Mouse (Mus musculus) skeletal muscle tissue, adult 2 months (tissue): ENCODE results near the gene Steap1.
A peak's percentile ranks its signal among the peaks of the same experiment; 100 is the strongest.

ENCODE experiments used
- DNase-seq: peaks from one replicate; pipeline ENCODE4 v3.0.0-alpha.2; 2012; ENCODE audit warnings: low read depth, low spot score

Gene Steap1

DNA sequence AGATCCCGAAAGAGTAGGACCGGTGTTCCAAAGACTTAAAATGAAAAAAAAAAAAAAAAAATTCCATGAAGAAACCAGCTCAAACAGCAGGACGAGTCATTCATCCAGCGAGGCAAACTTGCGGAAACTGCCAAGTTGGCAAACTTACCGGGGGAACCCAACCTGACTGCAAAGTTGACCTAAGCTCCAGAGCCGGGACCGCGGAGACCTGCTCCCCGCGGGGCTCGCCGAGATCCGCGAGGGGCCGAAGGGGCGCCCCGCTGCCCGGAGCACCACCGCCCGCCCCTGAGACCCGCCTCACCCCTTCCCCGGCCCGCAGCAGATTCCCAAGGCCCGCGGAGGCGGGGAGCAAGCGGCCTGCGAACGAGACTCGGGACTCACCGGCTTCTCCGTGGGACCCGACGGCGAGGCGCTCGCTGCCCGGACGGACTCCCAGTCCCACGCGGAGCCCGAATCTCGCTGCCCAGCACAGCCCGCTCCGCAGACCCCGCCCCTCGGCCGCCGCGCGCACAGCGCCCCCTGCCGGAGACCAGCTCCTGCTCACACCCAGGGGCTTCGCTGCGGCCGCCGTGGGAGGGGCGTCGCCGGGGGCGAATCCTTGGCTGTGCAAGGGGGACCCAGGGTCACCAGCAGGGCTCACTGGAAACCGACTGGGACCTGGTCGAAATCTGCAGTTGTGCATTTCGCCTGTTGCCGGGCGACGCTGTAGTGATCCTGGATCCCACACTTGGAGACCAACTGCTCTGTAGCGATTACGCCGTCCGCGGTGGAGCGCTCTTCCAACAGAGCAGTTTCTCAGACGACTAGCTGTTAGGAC is at the start of gene Steap1:
Gene Steap1, minus strand, starts transcription at position 461 of the 817 bp plus-strand sequence.
- peak; percentile 39 for DNase-seq

DNA sequence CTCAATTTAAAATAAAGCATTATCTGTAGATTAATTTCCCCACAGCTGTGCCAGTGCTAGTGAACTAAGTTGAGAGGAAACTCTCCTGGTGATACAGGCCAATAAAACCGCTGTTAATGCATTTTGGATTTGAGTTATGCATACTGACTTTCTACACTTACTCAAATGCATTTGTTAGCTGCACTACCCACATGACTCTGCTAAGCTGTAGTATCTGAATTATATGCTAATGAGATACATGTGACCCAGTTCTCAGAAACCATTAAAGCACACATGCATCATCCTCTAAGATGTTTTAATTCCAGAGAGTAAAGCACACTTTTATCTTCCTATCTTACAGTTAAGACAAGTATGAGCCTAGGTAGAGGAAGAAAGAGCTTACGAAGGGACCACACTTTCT is 38.0 kb upstream of the Steap1 start:
- no peak for DNase-seq

DNA sequence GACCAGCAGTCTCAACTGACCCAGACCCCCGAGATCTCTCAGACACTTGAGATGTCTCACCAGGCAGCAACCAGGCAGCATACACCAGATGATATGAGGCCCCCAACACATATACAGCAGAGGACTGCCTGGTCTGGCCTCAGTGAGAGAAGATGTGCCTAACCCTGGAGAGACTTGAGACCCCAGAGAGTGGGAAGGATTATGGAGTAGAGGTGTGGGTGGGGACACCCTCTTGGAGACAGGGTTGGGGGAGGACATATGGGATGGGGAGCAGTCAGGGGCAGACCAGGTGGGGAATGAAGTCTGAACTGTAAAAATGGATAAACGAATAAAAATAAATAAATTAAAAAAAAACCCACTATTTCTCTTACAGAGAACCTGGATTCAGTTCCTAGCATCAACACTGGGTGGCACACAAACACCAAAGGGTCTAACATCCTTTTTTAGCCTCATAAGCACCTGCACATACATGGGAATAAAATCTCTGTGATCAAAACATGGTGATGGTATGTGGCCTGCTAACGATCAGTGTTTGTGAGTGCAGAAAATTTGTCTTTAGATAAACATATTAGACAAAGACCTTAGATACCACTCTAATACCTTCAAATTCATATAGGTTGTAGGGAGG is 7.4 kb upstream of the Steap1 start:
- DNase-seq = no peak

DNA sequence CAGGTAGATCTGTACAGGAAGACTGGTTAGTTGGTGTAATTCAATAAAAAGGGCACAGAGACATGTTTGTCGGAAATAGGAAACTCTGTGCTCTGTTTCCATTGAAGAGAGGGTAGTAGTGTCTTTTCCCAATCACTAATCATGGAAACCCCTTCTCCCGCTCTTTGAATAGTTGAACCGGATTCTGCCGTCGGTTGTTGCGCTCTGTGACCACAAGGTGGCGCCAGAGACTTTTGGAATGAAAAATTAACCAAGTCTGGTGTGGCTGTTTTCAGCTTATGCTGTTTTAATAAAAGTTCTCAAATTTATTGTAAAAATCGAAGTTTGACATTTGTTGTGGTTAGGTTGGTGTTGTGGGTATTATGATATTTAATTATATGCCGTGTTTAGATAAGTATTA is 5.9 kb upstream of the Steap1 start:
- DNase-seq = no peak

DNA sequence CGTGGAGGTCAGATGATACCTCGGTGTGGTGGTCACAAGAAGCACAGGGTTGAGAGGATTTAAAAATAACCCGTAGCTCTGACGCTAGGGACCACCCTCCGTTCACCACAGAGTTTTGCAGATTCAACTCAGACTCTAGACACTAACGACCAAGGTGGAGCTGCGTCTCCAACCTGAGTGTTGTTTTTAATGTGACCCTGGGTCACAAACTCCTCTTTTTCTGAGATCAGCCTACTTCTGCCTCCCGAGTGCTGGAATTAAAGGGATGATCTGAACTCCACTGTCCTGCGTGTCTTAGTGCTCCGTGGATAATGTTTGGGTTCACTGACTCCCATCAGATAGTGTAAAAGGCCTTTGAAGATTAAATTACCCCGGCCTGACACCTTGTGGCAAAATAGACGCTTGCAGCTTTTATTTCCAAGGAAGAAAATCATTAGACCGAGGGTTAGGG is 671 bp upstream of the Steap1 start:
- no peak for DNase-seq

DNA sequence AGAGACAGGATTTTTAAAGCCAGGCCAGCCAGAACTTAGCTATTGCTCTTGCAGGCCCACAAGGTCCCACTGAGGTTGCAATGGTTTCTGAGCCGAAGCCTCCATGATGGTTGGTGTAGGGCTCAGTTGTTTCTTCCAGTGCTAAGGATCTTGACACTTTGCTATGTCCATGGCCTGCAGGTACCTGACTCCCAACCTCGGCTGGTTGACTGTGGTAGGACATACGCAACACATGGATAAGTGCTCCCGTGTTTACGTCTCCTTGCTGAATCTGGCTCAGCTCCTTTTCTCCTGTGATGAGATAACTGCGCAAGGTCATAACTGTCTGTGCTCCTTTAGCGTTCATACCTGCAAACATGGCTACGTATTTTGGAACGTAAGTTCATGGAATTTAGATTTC is 14.7 kb downstream of the Steap1 start:
- DNase-seq = no peak

DNA sequence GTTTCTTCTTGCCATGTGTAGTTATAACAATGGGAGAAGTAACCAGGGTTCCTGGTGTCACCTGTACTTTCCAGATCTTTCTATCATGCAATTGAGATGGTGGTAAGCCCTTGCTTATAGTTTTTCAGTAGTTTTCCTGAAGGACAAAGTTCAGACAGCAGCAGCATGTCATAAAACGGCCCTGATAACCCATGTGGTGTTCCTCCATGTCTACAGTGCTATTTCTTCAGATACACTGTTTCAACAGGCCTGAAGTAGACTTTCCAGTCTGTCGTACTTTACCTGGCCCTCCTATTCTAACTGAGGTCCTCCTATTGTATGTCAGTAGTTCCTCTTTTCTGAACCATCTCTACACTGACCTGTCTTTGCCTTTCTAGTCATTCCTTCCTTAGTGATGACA is 16.3 kb downstream of the Steap1 start:
- no peak for DNase-seq

DNA sequence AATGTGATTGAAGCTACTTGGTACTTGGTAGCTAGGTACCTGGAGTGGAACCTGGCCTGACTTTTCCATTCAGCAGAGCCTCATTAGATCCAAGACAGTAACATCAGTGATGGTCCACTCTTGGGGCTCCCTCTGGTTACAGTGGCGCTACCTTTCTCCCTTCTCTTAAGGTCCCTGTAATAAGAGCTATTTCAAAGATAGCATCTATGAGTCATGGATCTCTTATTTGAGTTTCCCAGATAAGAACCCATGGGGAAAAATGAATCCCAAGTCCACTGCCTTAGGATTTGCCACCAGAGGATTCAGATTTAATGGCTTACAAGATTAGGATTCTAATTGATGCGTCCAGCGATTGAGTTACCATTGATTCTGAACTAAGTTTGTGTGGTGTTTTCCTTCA is 16.9 kb downstream of the Steap1 start:
- DNase-seq = no peak

DNA sequence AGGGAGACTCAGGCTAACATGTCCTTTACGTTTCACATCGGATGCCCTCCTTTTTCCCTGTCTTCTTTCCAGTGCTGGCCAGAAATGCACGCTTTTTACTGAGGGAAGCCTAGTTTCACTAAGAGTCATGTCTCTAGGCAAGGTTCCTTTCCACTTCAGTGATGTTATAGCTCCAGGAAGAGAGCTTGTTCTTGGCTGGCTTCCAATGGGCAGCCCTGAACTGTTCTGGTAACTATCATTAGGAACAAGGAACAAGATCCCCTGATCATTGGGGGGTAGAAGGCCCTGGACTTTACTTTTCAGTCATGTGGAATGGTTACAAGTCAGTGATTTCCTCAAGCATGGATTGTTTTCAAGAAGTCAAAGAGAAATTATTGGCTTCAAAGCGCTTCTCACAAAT is 19.2 kb downstream of the Steap1 start:
- no peak for DNase-seq

DNA sequence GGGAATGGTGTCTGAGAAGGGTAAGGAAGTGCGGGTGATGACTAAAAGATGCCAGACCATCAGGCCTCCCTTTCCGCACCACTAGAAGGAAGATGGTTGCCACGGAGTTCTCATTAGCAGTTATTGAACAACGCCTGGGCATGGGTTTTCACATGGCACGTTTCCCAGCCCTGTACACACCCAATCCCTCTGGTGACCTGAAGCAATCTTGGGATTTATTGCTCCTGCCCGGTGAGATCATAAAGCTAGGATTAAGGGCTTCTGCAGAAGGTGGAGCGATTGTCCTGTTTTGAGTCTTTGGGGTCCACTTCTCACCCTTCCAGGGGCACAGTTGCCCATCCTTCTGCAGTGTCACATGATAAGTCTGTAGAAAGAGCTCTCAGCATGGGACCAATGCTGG is 26.9 kb downstream of the Steap1 start:
- no peak for DNase-seq

DNA sequence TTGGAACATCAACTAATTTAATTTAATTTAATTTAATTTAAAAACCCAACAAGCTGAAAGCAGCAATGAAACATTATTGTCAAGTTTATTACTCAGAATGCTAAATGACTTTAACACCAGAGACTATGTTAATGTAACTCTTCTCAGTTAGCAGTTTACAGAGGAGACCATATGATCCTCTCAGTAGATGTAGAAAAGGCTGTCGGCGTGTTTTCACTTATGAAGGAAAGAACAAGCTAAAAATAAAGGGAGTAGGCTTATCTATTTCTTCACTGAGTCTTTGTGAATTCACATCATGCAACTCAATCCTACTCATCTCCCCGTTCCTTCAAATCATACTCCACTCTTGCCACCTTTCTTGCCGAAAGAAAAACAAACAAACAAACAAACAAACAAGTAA is 38.1 kb downstream of the Steap1 start:
- DNase-seq = no peak

DNA sequence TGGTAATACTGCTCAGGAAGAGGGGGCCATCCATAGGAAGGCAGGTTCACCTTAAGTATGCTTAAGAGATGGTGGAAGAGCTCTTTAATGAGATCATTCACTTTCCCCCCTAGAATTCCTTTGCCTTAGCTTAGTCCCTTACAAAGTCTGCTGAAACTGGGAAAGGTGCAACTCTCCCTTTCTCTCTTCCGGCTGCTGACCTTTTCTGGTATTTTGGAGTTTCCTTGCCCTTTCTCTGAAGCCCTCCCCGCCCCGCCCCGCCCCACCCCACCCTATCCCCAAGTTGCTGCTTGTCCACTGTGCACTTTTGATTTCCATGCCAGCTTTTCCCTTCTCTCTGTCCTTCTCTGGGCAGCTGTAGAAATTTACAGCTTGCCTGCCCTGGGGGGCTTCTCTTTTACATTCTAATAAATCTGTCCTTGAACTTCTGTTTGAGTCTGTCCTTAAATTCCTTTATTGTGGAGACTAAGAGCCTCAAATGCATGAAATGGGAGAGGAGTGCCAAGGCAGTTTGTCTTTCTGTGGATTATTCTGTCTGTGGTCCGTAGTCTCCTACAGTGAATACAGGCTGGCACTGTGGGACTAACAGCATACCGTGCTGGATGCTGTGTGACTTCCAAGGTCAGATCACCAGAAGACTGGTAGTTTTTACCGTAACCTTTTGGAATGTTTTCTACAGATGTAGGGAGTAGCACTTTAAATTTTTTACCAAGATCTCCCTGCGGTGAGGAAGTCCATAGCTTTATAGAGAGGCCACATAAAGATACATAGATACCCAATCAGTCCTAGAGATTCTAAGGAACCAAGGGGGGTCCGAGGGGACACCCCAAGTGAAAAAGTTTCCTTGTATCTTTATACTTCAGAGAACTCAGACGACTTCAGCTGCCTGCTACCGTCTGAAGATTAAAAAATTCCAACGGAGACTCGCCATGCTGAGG is 41.5 kb downstream of the Steap1 start:
- DNase-seq = no peak

DNA sequence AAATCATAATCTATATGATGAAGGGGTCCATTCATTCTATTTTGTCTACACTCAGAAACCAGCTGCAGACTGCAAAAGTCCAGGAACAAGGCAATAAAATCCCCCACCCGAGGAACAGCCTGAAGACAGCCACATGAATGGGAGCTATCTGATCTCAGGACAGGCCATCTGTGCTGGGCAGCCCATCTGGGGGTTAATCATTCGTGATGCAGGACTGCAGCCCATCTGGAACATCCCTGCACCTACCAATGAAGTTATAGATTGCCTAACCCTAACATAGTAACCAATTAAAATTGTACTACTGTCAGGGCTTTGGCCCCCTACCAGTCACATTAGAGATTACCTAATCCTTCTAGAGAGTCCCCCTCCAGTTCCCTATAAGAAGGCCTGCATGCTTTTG is 44.1 kb downstream of the Steap1 start:
- no peak for DNase-seq

DNA sequence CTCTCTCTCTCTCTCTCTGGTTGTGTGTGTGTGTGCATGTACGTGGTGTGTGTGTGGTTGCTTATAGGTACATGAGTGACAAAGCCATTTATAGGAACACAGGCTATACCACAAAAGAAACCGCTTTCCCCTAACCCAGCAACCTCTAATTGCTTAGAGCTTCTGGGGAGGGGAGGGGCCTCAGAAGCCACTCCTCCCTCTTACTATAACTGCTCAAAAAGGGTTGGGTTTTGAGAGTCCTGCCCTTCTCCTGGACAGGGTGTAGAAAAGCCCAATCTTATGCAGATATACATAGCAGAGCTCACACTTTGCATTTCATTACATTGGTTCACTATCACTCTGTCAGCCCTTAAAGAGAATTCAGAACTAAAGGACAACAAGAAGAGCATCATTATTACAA is 48.7 kb downstream of the Steap1 start:
- DNase-seq = no peak

DNA sequence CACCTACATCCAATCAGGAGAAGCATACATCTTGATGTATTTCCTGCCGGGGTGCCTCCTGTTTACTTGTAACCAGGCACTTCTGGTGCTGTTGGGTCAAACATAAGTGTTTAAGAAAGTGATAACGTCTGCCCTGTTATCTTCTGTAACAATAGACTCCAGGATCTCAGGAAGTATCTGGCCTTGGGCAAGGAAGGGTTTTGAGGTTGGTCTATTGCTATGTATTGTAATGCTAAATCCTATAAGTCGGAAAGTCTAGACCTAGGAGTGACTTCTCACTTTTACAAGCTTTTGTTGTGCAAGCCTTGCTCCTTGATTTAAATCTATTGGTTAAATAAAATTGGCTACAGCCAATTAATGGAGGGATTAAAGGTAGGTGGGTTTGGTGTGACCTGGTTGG is 50.3 kb downstream of the Steap1 start:
- DNase-seq = no peak

DNA sequence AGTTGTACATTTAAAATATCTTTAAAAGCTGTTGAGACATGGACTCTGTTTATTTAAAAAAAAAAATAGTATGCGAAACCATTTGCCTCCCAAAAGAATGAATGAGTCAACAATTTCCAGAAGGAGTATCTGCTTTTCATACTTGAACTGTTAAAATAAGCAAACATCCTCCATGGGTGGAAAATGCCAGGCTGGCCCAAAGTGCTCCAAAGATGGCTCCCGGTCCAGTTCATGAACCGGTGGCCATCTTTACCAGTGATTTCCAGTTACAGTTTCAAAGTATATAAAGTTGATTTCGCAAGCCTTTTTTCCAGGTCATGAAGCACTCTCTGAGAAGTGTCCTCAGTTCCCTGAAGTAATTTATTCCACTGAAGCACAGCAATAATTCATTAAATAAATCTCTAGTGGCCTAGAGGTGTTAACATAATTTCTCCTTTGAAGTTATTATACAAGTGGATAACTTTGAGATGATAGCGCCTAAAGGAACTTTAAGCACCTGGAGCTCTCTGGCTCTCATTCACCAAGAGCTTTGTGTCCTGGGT is 53.7 kb downstream of the Steap1 start:
- no peak for DNase-seq

DNA sequence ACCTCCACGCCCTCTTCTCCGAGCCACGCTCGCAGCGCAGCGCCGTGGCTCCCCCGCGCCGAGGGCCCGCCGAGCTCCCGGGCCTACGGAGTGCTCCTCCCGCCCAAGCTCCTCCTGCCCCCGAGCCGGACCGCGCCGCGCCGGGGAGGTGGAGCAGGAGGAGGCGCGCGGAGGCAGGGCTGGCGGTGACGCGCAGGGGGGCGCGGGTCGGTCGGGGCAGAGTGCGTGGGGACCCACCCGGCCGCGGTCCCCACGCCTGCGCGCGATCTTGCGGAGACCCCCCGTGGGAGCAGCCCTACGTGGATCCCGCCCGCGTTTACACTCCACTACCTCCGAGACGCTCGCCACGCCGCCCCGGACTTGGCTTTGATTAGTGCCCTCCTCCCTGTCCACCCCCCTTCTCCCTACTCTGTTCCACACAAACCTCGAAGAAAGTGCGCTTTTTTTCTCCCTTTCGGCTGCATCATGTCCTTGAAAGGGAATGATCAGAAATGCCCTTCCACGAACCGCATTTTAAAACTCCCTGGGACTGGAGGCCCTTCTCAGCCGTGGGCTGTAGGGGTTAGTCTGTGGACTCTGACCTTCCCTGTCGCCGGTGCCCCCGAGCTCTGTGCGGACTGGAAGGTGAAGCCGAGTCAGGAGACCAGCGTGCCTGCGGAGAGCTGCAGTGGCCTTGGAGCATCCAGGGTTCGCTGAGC is 55.0 kb downstream of the Steap1 start, which contains the start of gene Steap2:
Gene Steap2, minus strand, starts transcription at position 623 of the 698 bp plus-strand sequence.
- DNase-seq = peak; percentile 6

DNA sequence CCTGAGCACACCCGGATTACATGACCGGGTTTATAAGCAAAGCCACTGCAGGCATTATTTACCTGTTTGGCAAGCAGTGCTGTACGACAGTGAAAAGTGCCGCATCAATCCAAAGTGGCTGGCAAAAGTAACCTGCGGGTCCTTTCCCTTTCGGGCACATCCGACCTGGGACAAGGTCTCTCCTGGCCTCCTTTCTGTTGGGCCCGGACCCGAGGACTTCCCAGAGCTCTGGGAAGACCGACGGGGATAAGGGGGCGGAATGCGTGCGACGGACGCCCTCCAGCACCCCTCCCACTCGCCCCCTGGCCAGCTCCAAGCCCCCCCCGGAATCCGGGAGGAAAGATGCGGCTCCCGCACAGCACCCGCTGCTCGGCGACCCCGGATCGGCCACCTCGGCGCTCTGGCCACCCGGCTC is 55.6 kb downstream of the Steap1 start:
- DNase-seq = no peak

DNA sequence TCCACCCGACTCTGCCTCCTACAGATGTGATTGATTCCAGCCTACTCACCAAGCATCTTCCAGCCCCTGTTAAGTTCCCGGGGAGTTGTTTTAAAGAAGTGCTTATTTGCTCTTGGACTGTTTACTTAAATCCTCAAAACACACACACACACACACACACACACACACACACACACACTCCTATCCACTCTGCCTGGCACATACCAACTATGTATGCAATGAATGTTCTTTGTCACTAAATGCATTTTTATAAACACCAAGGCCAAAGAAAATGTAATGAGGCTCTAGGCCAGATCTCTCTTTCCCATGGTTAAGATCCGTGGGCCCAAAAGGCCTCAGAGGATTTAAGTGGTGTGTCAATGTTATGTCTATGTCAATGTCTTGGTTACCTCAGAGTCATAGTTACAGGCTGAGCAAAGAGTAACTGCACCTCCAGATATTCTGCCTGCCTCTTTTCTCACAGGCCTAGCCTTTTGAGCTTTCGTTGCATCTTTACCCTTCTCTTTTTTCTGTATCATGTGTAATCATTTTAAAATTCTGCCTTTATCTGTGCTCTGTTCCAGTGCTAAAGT is 56.9 kb downstream of the Steap1 start:
- DNase-seq = no peak

DNA sequence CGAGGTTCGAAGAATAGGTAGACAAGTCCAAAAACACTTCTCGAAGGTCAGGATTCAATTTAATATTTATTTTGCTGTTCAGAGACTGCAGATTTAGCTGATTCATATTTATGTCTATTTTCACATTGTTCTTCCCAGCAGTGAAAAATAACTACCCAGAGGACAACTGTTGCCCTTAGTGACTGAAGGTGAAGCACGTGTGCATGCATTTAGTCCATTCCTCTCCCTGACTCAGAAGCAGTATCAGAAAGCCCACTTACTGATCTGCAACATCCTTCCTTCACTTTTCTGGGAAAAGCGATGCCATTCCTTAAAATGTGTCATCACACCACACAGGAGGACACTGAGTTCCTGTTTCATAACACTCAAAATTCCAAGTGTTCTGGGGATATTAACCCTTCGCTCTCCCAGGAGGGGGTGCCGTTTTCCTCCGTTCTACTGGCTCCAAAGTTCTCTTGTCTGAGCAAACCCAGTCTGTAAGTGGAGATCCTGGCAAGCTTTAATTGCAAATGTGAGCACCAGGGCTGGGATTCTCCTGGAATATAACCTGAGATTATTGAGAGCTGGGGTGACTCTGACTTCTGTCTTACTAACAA is 60.1 kb downstream of the Steap1 start:
- no peak for DNase-seq
